Mouse (Mus musculus): Measurements from ENCODE around the gene Qtrt1. TPM values are rescaled to one million over a fixed set of nuclear protein-coding genes. Genes with fewer than 3 reads are reported as not detected.

Qtrt1 gene
- polyA plus RNA-seq, 1 experiment from 2014 or later = 53.5 TPM

DNA sequence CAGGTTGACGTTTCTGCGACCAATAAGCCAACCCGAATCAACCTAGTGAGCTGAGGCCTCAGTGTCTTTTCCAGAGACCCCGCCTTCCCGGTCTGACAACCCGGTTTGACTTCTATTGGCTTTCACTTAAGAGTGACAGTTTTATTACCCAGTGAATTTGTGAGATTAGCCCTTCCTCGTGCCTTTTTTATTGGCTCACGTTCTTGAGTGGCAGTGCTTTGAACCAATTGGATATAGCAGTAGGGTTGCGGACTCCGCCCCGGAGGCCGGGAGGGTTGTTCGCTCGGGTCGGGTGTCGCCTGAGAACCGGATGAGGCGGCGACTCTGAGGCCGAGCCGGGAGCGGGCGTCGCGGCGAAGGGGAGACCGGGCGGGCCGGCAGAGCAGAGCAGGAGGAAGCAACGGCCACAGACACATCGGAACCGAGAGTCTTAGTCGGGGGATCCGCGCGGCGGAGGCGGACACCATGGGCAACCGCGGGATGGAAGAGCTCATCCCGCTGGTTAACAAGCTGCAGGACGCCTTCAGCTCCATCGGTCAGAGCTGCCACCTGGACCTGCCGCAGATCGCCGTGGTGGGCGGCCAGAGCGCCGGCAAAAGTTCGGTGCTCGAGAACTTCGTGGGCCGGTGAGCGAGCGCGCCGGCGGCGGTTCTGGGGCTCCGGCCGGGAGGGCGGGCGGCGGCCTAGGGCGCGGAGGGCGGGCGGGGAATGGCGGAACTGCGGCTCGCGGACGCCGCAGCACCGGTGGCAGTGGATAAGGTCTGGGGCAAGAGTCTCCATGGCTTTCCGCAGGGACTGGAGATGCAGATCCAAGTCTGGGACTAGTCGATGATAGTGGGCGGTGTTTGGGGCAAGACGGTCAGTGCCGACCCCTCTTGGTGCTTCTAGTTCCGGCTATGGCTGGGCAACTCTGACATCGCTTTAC is 13.3 kb downstream of the Qtrt1 start, which contains the start of gene Dnm2:
Gene Dnm2, plus strand, starts transcription at position 278 of the 925 bp plus-strand sequence.
- WGBS = under 1% methylated on average over 77 of the region's 82 CpGs
- Histone ChIP-seq H3K9ac (peak within 1 kb of the TSS; percentile 93), H3K4me2 (peak within 1 kb of the TSS; percentile 73), H3K27ac (peak within 1 kb of the TSS; percentile 84), H3K9me3 (no peaks in the 10 kb centered on the region), H3K4me3 (peak within 1 kb of the TSS; percentile 81), H3K36me3 (peaks cover 26% of the 10 kb centered on the region), H3K27me3 (no peaks in the 10 kb centered on the region), H3K4me1 (peaks cover 23% of the 10 kb centered on the region)
- peak; percentile 99 for ATAC-seq (ENCODE audit: insufficient number of reproducible peaks, insufficient read depth, low FRiP score, low TSS enrichment, low read depth)

DNA sequence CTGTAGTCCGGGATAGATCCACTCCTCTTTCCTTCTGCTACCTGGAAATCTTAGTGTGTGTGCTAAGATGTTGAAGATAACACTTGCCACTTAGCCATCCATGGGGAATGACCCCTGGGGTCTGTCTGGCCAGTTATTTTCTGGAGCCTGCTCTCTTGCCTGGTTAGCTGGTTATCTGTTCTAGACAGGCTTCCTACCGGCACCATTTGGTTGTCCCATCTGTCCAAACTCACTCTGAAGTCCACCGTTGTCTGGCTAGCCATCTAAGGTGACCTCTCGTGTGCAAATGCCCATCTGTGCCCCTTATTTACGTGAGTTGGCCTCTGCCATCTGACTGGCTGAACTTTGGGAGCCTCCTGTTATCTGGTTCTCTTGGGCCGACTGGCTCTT is 13.9 kb downstream of the Qtrt1 start:
- Histone ChIP-seq H3K27ac (no peak overlapping the region), H3K27me3 (no peaks in the 10 kb centered on the region), H3K4me1 (peaks cover 24% of the 10 kb centered on the region), H3K9me3 (no peaks in the 10 kb centered on the region), H3K9ac (peak overlapping the region; percentile 93), H3K4me2 (peak overlapping the region; percentile 73), H3K36me3 (peaks cover 20% of the 10 kb centered on the region), H3K4me3 (peak overlapping the region; percentile 81)
- WGBS = 12% methylated on average over 6 of the region's 6 CpGs
- ATAC-seq (ENCODE audit: insufficient number of reproducible peaks, insufficient read depth, low FRiP score, low TSS enrichment, low read depth) = no peak

GRCm38 (mm10) chr9:21426013-21426412 is 14.4 kb downstream of the Qtrt1 start:
- Histone ChIP-seq H3K4me1 (peaks cover 27% of the 10 kb centered on the region), H3K4me3 (peak overlapping the region; percentile 81), H3K9ac (peak overlapping the region; percentile 93), H3K27ac (no peak overlapping the region), H3K9me3 (no peaks in the 10 kb centered on the region), H3K27me3 (no peaks in the 10 kb centered on the region), H3K36me3 (peaks cover 15% of the 10 kb centered on the region), H3K4me2 (peak overlapping the region; percentile 73)
- WGBS = 0% methylated on average over 1 of the region's 1 CpGs
- no peak for ATAC-seq (ENCODE audit: insufficient number of reproducible peaks, insufficient read depth, low FRiP score, low TSS enrichment, low read depth)

DNA sequence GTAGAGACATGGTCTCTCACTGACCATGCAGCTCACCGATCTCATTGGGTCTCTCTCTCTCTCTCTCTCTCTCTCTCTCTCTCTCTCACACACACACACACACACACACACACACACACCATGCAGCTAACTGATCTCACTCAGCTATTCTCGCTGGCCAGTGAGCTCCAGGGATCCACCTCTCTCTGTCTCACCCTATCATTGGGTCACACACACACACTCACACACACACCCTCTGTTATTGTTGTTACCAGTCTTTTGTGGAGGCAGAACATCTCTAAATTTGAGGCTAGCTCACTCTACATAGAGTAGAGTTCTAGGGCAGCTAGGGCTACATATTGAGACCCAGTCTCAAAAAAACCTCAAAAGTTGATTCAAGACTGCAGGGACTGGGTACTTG is 14.9 kb downstream of the Qtrt1 start:
- ATAC-seq (ENCODE audit: insufficient number of reproducible peaks, insufficient read depth, low FRiP score, low TSS enrichment, low read depth) = no peak
- Histone ChIP-seq H3K4me3 (peak overlapping the region; percentile 81), H3K9me3 (no peaks in the 10 kb centered on the region), H3K4me2 (peak overlapping the region; percentile 73), H3K9ac (peak overlapping the region; percentile 93; the same call in 1 of the 2 replicates), H3K27me3 (no peaks in the 10 kb centered on the region), H3K36me3 (peaks cover 10% of the 10 kb centered on the region), H3K4me1 (peaks cover 27% of the 10 kb centered on the region), H3K27ac (no peak overlapping the region)
- 67% methylated on average over 2 of the region's 2 CpGs for WGBS

DNA sequence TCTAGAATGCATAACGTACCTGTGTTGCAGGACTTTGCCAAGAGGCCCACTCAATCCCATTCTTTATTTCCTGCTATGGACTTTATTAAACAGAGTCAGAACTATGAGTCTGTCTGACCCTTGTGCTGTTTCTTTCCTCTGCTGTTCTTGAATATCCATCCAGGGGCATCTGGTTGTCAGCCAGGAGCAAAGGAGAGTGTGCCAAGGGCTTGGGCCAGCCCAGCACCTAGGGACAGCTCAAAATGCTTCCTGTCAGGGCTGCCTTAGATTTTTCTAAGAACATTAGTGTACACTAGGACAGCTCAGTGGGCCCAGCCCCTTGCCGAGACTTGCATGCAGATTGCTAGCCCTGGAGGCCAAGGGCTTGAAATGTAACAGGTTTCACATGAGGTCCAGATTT is 16.1 kb downstream of the Qtrt1 start:
- Histone ChIP-seq H3K27me3 (no peaks in the 10 kb centered on the region), H3K36me3 (no peaks in the 10 kb centered on the region), H3K4me3 (no peak overlapping the region), H3K4me2 (no peak overlapping the region), H3K9me3 (no peaks in the 10 kb centered on the region), H3K9ac (peak overlapping the region; percentile 36; the same call in 1 of the 2 replicates), H3K4me1 (peaks cover 27% of the 10 kb centered on the region), H3K27ac (no peak overlapping the region)
- no peak for ATAC-seq (ENCODE audit: insufficient number of reproducible peaks, insufficient read depth, low FRiP score, low TSS enrichment, low read depth)
- WGBS = 78% methylated on average over 2 of the region's 2 CpGs

GRCm38 (mm10) chr9:21428178-21428577 is 16.5 kb downstream of the Qtrt1 start:
- ATAC-seq (ENCODE audit: insufficient number of reproducible peaks, insufficient read depth, low FRiP score, low TSS enrichment, low read depth) = no peak
- 78% methylated on average over 6 of the region's 6 CpGs for whole genome bisulfite sequencing
- no peaks in the 10 kb centered on the region for H3K9me3 ChIP-seq
- no peaks in the 10 kb centered on the region for H3K36me3 ChIP-seq
- H3K27ac ChIP-seq = no peak overlapping the region
- H3K4me1 ChIP-seq = peaks cover 29% of the 10 kb centered on the region
- no peak overlapping the region for H3K4me2 ChIP-seq
- no peak overlapping the region for H3K4me3 ChIP-seq
- H3K9ac ChIP-seq = peak overlapping the region; percentile 36; the same call in 1 of the 2 replicates
- H3K27me3 ChIP-seq = no peaks in the 10 kb centered on the region

DNA sequence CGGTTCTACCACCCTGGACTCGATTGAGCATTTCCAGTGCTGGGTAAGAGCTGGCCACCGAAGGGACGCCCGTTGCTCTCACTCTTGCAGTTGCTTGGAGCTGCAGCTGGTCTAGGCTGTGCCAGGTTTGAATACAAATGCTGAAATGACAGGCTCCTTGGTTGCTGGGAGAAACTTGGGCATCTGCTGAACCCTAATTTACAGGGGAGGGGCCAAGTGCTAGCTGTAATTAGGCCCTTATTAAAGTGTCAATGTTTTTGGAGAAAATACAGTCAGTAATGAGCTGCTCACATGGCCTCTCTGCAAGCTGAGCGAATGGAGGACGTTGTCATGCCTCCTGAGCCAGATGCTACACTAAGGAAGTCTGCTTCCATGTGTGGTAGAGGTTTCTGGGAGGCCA is 19.1 kb downstream of the Qtrt1 start:
- 78% methylated on average over 7 of the region's 7 CpGs for WGBS
- H3K4me1 ChIP-seq = peaks cover 41% of the 10 kb centered on the region
- 0 out of 2 replicates have a peak, but pooled peaks cover 7% of the 10 kb centered on the region for H3K36me3 ChIP-seq
- 0 out of 2 replicates have a peak overlapping the region, but pooled peaks have one; percentile 4 for H3K27ac ChIP-seq
- H3K9me3 ChIP-seq = no peaks in the 10 kb centered on the region
- no peak overlapping the region for H3K9ac ChIP-seq
- no peaks in the 10 kb centered on the region for H3K27me3 ChIP-seq
- ATAC-seq (ENCODE audit: insufficient number of reproducible peaks, insufficient read depth, low FRiP score, low TSS enrichment, low read depth) = no peak
- H3K4me2 ChIP-seq = no peak overlapping the region
- no peak overlapping the region for H3K4me3 ChIP-seq

DNA sequence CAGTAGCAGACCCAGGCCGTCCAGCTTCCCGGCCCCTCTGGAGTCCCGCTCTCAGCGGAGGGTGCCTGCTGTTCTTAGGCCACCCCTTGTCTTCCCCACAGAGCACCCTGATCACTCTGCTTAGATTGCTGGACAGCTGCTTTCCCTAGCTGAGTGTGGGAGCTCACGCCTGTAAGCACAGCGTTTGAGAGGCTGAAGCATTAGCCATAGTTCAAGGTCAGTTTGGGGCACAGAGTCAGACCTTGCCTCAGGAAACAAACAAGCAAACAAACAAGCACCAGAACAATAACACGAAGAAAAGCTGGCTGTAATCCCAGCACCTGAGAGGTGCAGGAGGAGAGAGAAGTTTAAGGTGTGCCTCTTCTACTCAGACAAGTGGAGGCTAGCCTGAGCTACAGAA is 20.4 kb downstream of the Qtrt1 start:
- H3K4me3 ChIP-seq = no peak overlapping the region
- H3K27me3 ChIP-seq = no peaks in the 10 kb centered on the region
- 87% methylated on average over 7 of the region's 7 CpGs for WGBS
- no peak for ATAC-seq (ENCODE audit: insufficient number of reproducible peaks, insufficient read depth, low FRiP score, low TSS enrichment, low read depth)
- H3K4me1 ChIP-seq = peaks cover 43% of the 10 kb centered on the region
- H3K27ac ChIP-seq = no peak overlapping the region
- 0 out of 2 replicates have a peak, but pooled peaks cover 7% of the 10 kb centered on the region for H3K36me3 ChIP-seq
- no peak overlapping the region for H3K9ac ChIP-seq
- H3K4me2 ChIP-seq = no peak overlapping the region
- H3K9me3 ChIP-seq = no peaks in the 10 kb centered on the region

DNA sequence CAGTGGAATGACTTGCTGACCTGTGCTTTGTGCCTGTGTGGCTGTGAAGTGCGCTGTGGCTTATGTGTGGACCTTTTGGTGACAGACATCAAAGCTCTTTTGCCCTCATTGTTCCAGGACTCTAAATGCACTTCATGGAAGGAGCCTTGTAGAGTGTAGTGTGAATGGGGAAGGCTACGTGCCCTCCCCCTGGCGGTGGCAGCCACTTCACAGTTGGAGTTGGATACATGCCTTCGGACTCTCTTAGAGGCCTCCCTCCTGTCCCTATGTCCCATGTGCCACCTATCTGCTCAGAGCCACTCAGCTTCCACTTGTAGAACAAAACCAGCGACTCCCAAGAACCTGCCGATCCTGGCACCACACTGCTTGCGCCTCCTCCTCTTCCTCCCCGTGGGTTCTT is 22.1 kb downstream of the Qtrt1 start:
- Histone ChIP-seq H3K27ac (0 out of 2 replicates have a peak overlapping the region, but pooled peaks have one; percentile 33), H3K4me2 (no peak overlapping the region), H3K4me3 (no peak overlapping the region), H3K27me3 (no peaks in the 10 kb centered on the region), H3K4me1 (peaks cover 52% of the 10 kb centered on the region), H3K36me3 (0 out of 2 replicates have a peak, but pooled peaks cover 7% of the 10 kb centered on the region), H3K9ac (0 out of 2 replicates have a peak overlapping the region, but pooled peaks have one; percentile 7), H3K9me3 (no peaks in the 10 kb centered on the region)
- no peak for ATAC-seq (ENCODE audit: insufficient number of reproducible peaks, insufficient read depth, low FRiP score, low TSS enrichment, low read depth)
- 92% methylated on average over 8 of the region's 8 CpGs for WGBS

DNA sequence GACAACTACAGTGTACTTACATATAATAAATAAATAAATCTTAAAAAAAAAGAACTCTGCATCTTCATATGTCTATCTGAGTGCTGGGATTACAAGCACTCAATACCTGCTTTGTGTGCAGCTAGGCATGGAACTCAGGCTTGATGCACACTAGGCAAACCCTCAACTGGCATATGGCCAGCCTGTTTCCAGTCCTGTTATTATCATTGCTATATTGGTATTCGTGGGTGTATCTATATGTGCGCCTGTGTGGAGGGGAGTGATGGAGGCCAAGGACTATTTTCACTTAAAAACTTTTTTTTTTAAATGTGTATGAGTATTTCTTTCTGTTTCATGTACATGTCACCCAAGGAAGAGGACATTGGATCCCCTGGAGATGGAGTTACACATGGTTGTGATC is 22.8 kb downstream of the Qtrt1 start:
- no peak for ATAC-seq (ENCODE audit: insufficient number of reproducible peaks, insufficient read depth, low FRiP score, low TSS enrichment, low read depth)
- no peak overlapping the region for H3K4me3 ChIP-seq
- no peaks in the 10 kb centered on the region for H3K9me3 ChIP-seq
- WGBS = 84% methylated on average over 2 of the region's 2 CpGs
- no peak overlapping the region for H3K4me2 ChIP-seq
- no peak overlapping the region for H3K27ac ChIP-seq
- H3K4me1 ChIP-seq = peaks cover 58% of the 10 kb centered on the region
- H3K36me3 ChIP-seq = 0 out of 2 replicates have a peak, but pooled peaks cover 7% of the 10 kb centered on the region
- H3K27me3 ChIP-seq = no peaks in the 10 kb centered on the region
- no peak overlapping the region for H3K9ac ChIP-seq

DNA sequence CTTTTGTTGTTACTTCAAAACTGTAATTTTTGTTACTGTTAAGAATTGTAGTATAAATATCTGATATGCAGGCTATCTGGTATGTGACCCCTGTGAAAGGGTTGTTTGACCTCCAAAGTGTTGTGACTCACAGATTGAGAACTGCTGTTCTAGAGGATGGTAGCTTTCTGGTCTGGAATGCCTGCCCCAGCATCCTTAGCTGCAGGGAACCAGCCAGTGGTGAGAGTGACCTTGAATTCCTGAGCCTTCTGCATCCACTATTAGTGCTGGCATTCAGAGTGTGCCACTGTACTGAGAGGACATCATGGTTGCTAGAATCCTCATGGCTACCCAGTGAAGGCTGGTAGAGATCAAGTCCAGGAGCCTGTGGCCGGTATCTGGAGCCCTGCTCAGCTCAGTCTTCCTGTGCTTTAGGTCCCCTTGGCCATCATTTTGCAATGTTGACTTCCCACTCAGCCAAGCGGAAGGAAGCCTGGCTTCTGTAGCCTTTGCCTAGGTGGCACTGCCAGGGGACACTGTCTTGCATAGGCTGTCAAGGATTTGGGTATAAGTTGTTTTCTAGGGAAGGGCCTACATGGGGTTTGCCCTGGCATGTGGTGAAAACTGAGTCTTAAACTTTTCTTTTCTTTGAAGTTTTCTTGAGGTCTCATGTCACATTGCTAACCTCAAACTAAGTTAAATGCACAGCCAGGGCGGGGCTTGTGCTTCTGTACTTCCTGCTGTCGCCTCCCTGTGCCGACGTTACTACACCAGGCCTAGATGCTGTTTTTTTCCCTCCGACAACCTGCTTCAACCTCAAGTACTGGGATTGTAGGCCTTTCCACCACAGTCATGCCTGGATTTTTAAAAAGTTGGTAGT is 24.4 kb downstream of the Qtrt1 start:
- no peaks in the 10 kb centered on the region for H3K9me3 ChIP-seq
- H3K4me3 ChIP-seq = no peak overlapping the region
- no peaks in the 10 kb centered on the region for H3K27me3 ChIP-seq
- H3K36me3 ChIP-seq = 0 out of 2 replicates have a peak, but pooled peaks cover 7% of the 10 kb centered on the region
- no peak overlapping the region for H3K9ac ChIP-seq
- 79% methylated on average over 7 of the region's 7 CpGs for WGBS
- no peak for ATAC-seq (ENCODE audit: insufficient number of reproducible peaks, insufficient read depth, low FRiP score, low TSS enrichment, low read depth)
- H3K27ac ChIP-seq = no peak overlapping the region
- no peak overlapping the region for H3K4me2 ChIP-seq
- peaks cover 55% of the 10 kb centered on the region for H3K4me1 ChIP-seq
